Mouse (Mus musculus): ENCODE measurements around the gene Ift22.

DNA sequence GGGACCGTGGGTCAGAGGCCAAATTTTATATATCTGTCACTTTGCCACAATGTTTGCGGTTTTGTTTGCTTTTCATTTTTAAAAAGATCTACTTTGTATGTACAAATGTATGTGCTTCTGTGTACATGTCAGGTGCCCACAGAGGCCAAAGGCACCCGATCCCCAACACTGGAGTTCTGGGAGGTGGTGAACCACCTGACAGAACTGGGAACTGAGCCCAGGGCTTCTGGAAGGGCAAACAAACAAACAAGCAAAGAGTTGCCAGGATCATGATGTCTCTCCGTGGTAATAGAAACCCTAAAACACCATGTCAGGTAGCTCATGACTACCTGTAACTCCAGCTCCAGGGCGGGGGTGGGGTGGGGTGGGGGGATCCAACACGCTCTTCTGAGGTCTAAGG, 52.1 kb downstream of the Ift22 start:
- TF ChIP-seq POLR2A (IDR thresholded peaks at IDR 0.05; ENCODE audit: borderline replicate concordance, extremely low read depth, low read depth, low read length), result no peak
- no peak for TF ChIP-seq CTCF (IDR thresholded peaks at IDR 0.05; ENCODE audit: insufficient read depth, low read length)
